Mouse (Mus musculus) frontal cortex, adult (tissue): ENCODE results near the gene Pik3r2.

Source experiments
- ATAC-seq: cut with Nextera tagmentation; 2 replicates; pipeline ENCODE4 v1.9.2; 2017; ENCODE audit warnings: mild to moderate bottlenecking, moderate library complexity, mixed read lengths; ENCODE audit not compliant: low TSS enrichment

Pik3r2 gene

GRCm38 (mm10) chr8:70742176-70742575 is 34.3 kb downstream of the Pik3r2 start:
- no peak for ATAC-seq

GRCm38 (mm10) chr8:70741661-70742060 is 34.9 kb downstream of the Pik3r2 start:
- ATAC-seq, result no peak

- no peak for ATAC-seq
These were observed 38.3 kb downstream of the Pik3r2 start for GRCm38 (mm10) chr8:70738211-70738610.

GRCm38 (mm10) chr8:70737705-70738104 is 38.8 kb downstream of the Pik3r2 start:
- ATAC-seq, result no peak

GRCm38 (mm10) chr8:70730956-70731355 is 45.6 kb downstream of the Pik3r2 start:
- ATAC-seq, result no peak

GRCm38 (mm10) chr8:70729808-70730475 is 46.6 kb downstream of the Pik3r2 start:
- peak; percentile 20; the same call in 1 of the 2 replicates for ATAC-seq

GRCm38 (mm10) chr8:70726721-70727120 is 49.8 kb downstream of the Pik3r2 start:
- ATAC-seq, result no peak

GRCm38 (mm10) chr8:70725792-70726447 is 50.6 kb downstream of the Pik3r2 start:
- ATAC-seq, result no peak

GRCm38 (mm10) chr8:70724216-70724615 is 52.3 kb downstream of the Pik3r2 start:
- no peak for ATAC-seq

GRCm38 (mm10) chr8:70723486-70724210 is 52.9 kb downstream of the Pik3r2 start, which contains the start of gene Pde4c:
TSS of gene Pde4c (plus strand) at chr8:70723720.
- no peak for ATAC-seq

GRCm38 (mm10) chr8:70721601-70722000 is 54.9 kb downstream of the Pik3r2 start:
- ATAC-seq, result no peak

GRCm38 (mm10) chr8:70720739-70721138 is 55.8 kb downstream of the Pik3r2 start:
- ATAC-seq, result 0 out of 2 replicates have a peak, but pooled peaks have one; percentile 56

- ATAC-seq, result no peak
These were observed 56.7 kb downstream of the Pik3r2 start for GRCm38 (mm10) chr8:70719796-70720270.

- peak; percentile 74 for ATAC-seq
These were observed 58.2 kb downstream of the Pik3r2 start, which contains the start of gene Gm3336 for GRCm38 (mm10) chr8:70718297-70718696. TSS of gene Gm3336 (plus strand) at chr8:70718543.
